Mouse (Mus musculus) natural killer cell, adult 2 months (primary cell): ENCODE measurements around the gene Slco2a1.

Experiments used
- DNase-seq, 2 experiments: peaks; one replicate each; pipeline ENCODE4 v3.0.0; 2022; ENCODE audit warnings: low spot score in 2 of 2

Slco2a1 gene

GRCm38 (mm10) chr9:102982376-102982775, 6.1 kb upstream of the Slco2a1 start:
- no peak for DNase-seq

GRCm38 (mm10) chr9:102985111-102985510, 3.4 kb upstream of the Slco2a1 start:
- no peak for DNase-seq

- no peak for DNase-seq
Measured at GRCm38 (mm10) chr9:102985939-102986338, 2.6 kb upstream of the Slco2a1 start.

- no peak for DNase-seq
Measured at GRCm38 (mm10) chr9:102990306-102991133, 2.0 kb downstream of the Slco2a1 start.

GRCm38 (mm10) chr9:102991134-102991406, 2.6 kb downstream of the Slco2a1 start:
- no peak for DNase-seq

- no peak for DNase-seq
Measured at GRCm38 (mm10) chr9:102992877-102993276, 4.4 kb downstream of the Slco2a1 start.

GRCm38 (mm10) chr9:102993764-102994163, 5.3 kb downstream of the Slco2a1 start:
- DNase-seq, result no peak

GRCm38 (mm10) chr9:102995800-102996635, 7.5 kb downstream of the Slco2a1 start:
- no peak for DNase-seq

GRCm38 (mm10) chr9:103000384-103000783, 11.9 kb downstream of the Slco2a1 start:
- DNase-seq, result no peak

- no peak for DNase-seq
Measured at GRCm38 (mm10) chr9:103004343-103004742, 15.8 kb downstream of the Slco2a1 start.

GRCm38 (mm10) chr9:103007699-103008078, 19.2 kb downstream of the Slco2a1 start:
- DNase-seq, result no peak

GRCm38 (mm10) chr9:103008079-103008855, 19.8 kb downstream of the Slco2a1 start:
- no peak for DNase-seq

GRCm38 (mm10) chr9:103010161-103010560, 21.6 kb downstream of the Slco2a1 start:
- DNase-seq, result no peak

GRCm38 (mm10) chr9:103013366-103013765, 24.9 kb downstream of the Slco2a1 start:
- no peak for DNase-seq

- DNase-seq, result no peak
Measured at GRCm38 (mm10) chr9:103014686-103015085, 26.2 kb downstream of the Slco2a1 start.

GRCm38 (mm10) chr9:103024116-103024515, 35.6 kb downstream of the Slco2a1 start:
- DNase-seq, result no peak

- no peak for DNase-seq
Measured at GRCm38 (mm10) chr9:103027150-103027889, 38.8 kb downstream of the Slco2a1 start.

- no peak for DNase-seq
Measured at GRCm38 (mm10) chr9:103029012-103029411, 40.5 kb downstream of the Slco2a1 start.

- DNase-seq, result no peak
Measured at GRCm38 (mm10) chr9:103030041-103030440, 41.5 kb downstream of the Slco2a1 start.

GRCm38 (mm10) chr9:103031211-103031610, 42.7 kb downstream of the Slco2a1 start:
- DNase-seq, result no peak

- no peak for DNase-seq
Measured at GRCm38 (mm10) chr9:103032193-103032592, 43.7 kb downstream of the Slco2a1 start.

- no peak for DNase-seq
Measured at GRCm38 (mm10) chr9:103033381-103033780, 44.9 kb downstream of the Slco2a1 start.
